22 mouse cellular contexts compared by ENCODE assay signal in the genomic region with DNA sequence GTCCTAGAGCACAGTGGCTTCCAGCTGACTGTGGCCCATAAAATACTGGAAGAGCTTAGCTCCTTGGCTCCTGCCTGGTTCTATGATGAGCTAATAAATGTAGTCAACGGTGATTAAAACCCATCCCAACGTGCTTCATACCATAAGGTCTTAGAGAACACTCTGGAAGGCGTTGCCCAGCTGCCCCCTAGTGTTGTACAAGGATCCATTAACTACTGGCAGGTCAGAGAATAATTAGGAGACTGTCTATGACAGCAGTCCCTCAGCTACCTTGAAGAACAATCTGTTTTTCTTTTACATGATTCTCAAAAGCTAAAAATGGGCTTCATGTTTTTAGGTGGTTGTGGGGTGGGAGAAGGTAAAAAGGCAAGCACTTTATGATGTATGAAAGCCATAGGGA.
DNase-seq lines count a peak whose midpoint lies in the region; ATAC-seq and TF ChIP-seq lines count a peak whose summit lies in the region.
"Had no signal": no experiment of that assay in that cellular context is flagged by ENCODE, and none has a peak within 500 bp of the region (broad histone marks: within the 10 kb centered on the region; RNA-seq: fewer than 3 reads in every experiment).

No protein-coding gene starts in this region.

- H3K4me2 ChIP-seq in limb, embryonic 14.5 days (replicated peaks; ENCODE audit: low read depth, low read length, severe bottlenecking), result no peak overlapping the region
- H3K4me2 ChIP-seq in midbrain, postnatal 0 days (ENCODE audit: low read depth, low read length, poor library complexity, severe bottlenecking), result no peak overlapping the region
- H3K4me2 ChIP-seq in kidney, embryonic 14.5 days (replicated peaks; ENCODE audit: low read depth, low read length), result no peak overlapping the region
- H3K4me2 ChIP-seq: embryonic facial prominence, embryonic 12.5 days; forebrain, embryonic 15.5 days; hindbrain, embryonic 13.5 days had no signal

- 36% methylated on average over 3 of the region's 3 CpGs for WGBS in limb, embryonic 14.5 days
- 74% methylated on average over 3 of the region's 3 CpGs for WGBS in limb, embryonic 10.5 days
- 66% methylated on average over 3 of the region's 3 CpGs for WGBS in midbrain, postnatal 0 days
- WGBS in midbrain, embryonic 10.5 days, result 71% methylated on average over 3 of the region's 3 CpGs
- WGBS in kidney, embryonic 14.5 days, result 67% methylated on average over 3 of the region's 3 CpGs

- no peaks in the 10 kb centered on the region for H3K36me3 ChIP-seq in limb, embryonic 14.5 days (ENCODE audit: control insufficient read depth, insufficient read depth, low read length)
- H3K36me3 ChIP-seq in limb, embryonic 10.5 days, result no peaks in the 10 kb centered on the region
- peaks cover 8% of the 10 kb centered on the region; the same call in 1 of the 2 replicates for H3K36me3 ChIP-seq in midbrain, postnatal 0 days (ENCODE audit: insufficient read depth, low read length)
- H3K36me3 ChIP-seq in midbrain, embryonic 10.5 days, result no peaks in the 10 kb centered on the region
- no peaks in the 10 kb centered on the region for H3K36me3 ChIP-seq in MEL (ENCODE audit: control insufficient read depth in 1 of 2, insufficient read depth in 2 of 2, low read length in 2 of 2)
- H3K36me3 ChIP-seq in kidney, embryonic 14.5 days (ENCODE audit: control insufficient read depth, insufficient read depth, low read length), result no peaks in the 10 kb centered on the region
- H3K36me3 ChIP-seq: embryonic facial prominence, embryonic 12.5 days; forebrain, embryonic 15.5 days; heart, embryonic 10.5 days; hindbrain, embryonic 13.5 days had no signal

- no peak for TF ChIP-seq POLR2A in limb, embryonic 14.5 days (IDR thresholded peaks at IDR 0.05; ENCODE audit: borderline replicate concordance, extremely low read depth, insufficient read depth, insufficient read length)
- no peak for TF ChIP-seq POLR2A in MEL (IDR thresholded peaks at IDR 0.05; ENCODE audit: control insufficient read depth in 1 of 2, insufficient read depth in 1 of 2, low read depth in 1 of 2, low read length in 2 of 2, poor library complexity in 1 of 2)

- TF ChIP-seq RAD21 in MEL (IDR thresholded peaks at IDR 0.05; ENCODE audit: low read depth, low read length), result peak; percentile 25

- H3K9me3 ChIP-seq in limb, embryonic 14.5 days (ENCODE audit: control insufficient read depth, low read length), result no peaks in the 10 kb centered on the region
- H3K9me3 ChIP-seq in limb, embryonic 10.5 days (replicated peaks), result no peaks in the 10 kb centered on the region
- no peaks in the 10 kb centered on the region for H3K9me3 ChIP-seq in midbrain, postnatal 0 days (ENCODE audit: low read length)
- no peaks in the 10 kb centered on the region for H3K9me3 ChIP-seq in midbrain, embryonic 10.5 days (replicated peaks)
- no peaks in the 10 kb centered on the region for H3K9me3 ChIP-seq in MEL (replicated peaks; ENCODE audit: insufficient read depth, low read length)
- no peaks in the 10 kb centered on the region for H3K9me3 ChIP-seq in kidney, embryonic 14.5 days (ENCODE audit: control insufficient read depth, low read length)
- H3K9me3 ChIP-seq: embryonic facial prominence, embryonic 12.5 days; forebrain, embryonic 15.5 days; heart, embryonic 10.5 days; hindbrain, embryonic 13.5 days had no signal

- no peaks in the 10 kb centered on the region for H3K27me3 ChIP-seq in limb, embryonic 14.5 days (ENCODE audit: control insufficient read depth, insufficient read depth, low read length)
- H3K27me3 ChIP-seq in limb, embryonic 10.5 days (ENCODE audit: low read depth, poor library complexity, severe bottlenecking), result 0 out of 2 replicates have a peak, but pooled peaks cover 5% of the 10 kb centered on the region
- no peaks in the 10 kb centered on the region for H3K27me3 ChIP-seq in midbrain, postnatal 0 days (ENCODE audit: insufficient read depth, low read length)
- H3K27me3 ChIP-seq in midbrain, embryonic 10.5 days (ENCODE audit: low read depth, poor library complexity, severe bottlenecking), result no peaks in the 10 kb centered on the region
- H3K27me3 ChIP-seq in MEL (ENCODE audit: control insufficient read depth in 1 of 2, insufficient read depth in 2 of 2, low read length in 2 of 2), result peaks cover 0 to 3% of the 10 kb centered on the region in 2 experiments; a peak in 2 of 4 replicates
- H3K27me3 ChIP-seq in kidney, embryonic 14.5 days (ENCODE audit: control insufficient read depth, insufficient read depth, low read length), result no peaks in the 10 kb centered on the region
- H3K27me3 ChIP-seq: forebrain, embryonic 15.5 days; hindbrain, embryonic 13.5 days had no signal

- peak; percentile 30 for TF ChIP-seq CTCF in midbrain, postnatal 0 days (IDR thresholded peaks at IDR 0.05)
- TF ChIP-seq CTCF in MEL (IDR thresholded peaks at IDR 0.05 in 2 of 3, conservative IDR thresholded peaks at IDR 0.05 in 1 of 3; ENCODE audit: control insufficient read depth in 1 of 3, insufficient read depth in 1 of 3, low read depth in 2 of 3, low read length in 3 of 3, poor library complexity in 1 of 3, severe bottlenecking in 1 of 3), result peak in 2 of 3 experiments; percentile 3 to 29; a peak in 2 of 6 replicates

- TF ChIP-seq EP300 in MEL (IDR thresholded peaks at IDR 0.05; ENCODE audit: low read depth in 1 of 2, low read length in 2 of 2), result no peak

- peak; percentile 41; the same call in 1 of the 2 replicates for ATAC-seq in limb, embryonic 14.5 days (ENCODE audit: low FRiP score, low read depth)
- no peak for ATAC-seq in midbrain, postnatal 0 days (ENCODE audit: low FRiP score)
- no peak for ATAC-seq in kidney, embryonic 14.5 days (ENCODE audit: low FRiP score, low TSS enrichment)
- ATAC-seq: activated CD4-positive, CD25-positive, alpha-beta regulatory T cell, adult 4 months; CD4-positive, CD25-positive, alpha-beta regulatory T cell, adult 4 months; forebrain, embryonic 15.5 days; Patski had no signal

- no peak overlapping the region for H3K4me3 ChIP-seq in limb, embryonic 14.5 days (replicated peaks; ENCODE audit: low read length)
- no peak overlapping the region for H3K4me3 ChIP-seq in limb, embryonic 10.5 days
- H3K4me3 ChIP-seq in midbrain, postnatal 0 days (ENCODE audit: low read depth, low read length), result no peak overlapping the region
- H3K4me3 ChIP-seq in midbrain, embryonic 10.5 days, result no peak overlapping the region
- H3K4me3 ChIP-seq in MEL (ENCODE audit: control insufficient read depth in 1 of 2, insufficient read depth in 1 of 2, low read depth in 2 of 2, low read length in 2 of 2), result no peak overlapping the region
- no peak overlapping the region for H3K4me3 ChIP-seq in kidney, embryonic 14.5 days (ENCODE audit: low read length)
- H3K4me3 ChIP-seq: embryonic facial prominence, embryonic 12.5 days; forebrain, embryonic 15.5 days; heart, embryonic 10.5 days; hindbrain, embryonic 13.5 days had no signal

- H3K27ac ChIP-seq in limb, embryonic 14.5 days (replicated peaks; ENCODE audit: low read depth, low read length), result no peak overlapping the region
- no peak overlapping the region for H3K27ac ChIP-seq in limb, embryonic 10.5 days
- H3K27ac ChIP-seq in midbrain, postnatal 0 days (ENCODE audit: low read depth, low read length), result no peak overlapping the region
- H3K27ac ChIP-seq in midbrain, embryonic 10.5 days (replicated peaks), result no peak overlapping the region
- no peak overlapping the region for H3K27ac ChIP-seq in MEL (ENCODE audit: control insufficient read depth, low read depth, low read length)
- no peak overlapping the region for H3K27ac ChIP-seq in kidney, embryonic 14.5 days (ENCODE audit: low read depth, low read length)
- H3K27ac ChIP-seq: embryonic facial prominence, embryonic 12.5 days; forebrain, embryonic 15.5 days; heart, embryonic 10.5 days; hindbrain, embryonic 13.5 days had no signal

- H3K4me1 ChIP-seq in limb, embryonic 14.5 days (ENCODE audit: control insufficient read depth, insufficient read depth, low read length), result peaks cover 11% of the 10 kb centered on the region; the same call in 1 of the 2 replicates
- 0 out of 2 replicates have a peak, but pooled peaks cover 8% of the 10 kb centered on the region for H3K4me1 ChIP-seq in limb, embryonic 10.5 days
- H3K4me1 ChIP-seq in midbrain, postnatal 0 days (ENCODE audit: insufficient read depth, low read length), result no peaks in the 10 kb centered on the region
- 0 out of 2 replicates have a peak, but pooled peaks cover 7% of the 10 kb centered on the region for H3K4me1 ChIP-seq in midbrain, embryonic 10.5 days
- H3K4me1 ChIP-seq in MEL (ENCODE audit: control insufficient read depth in 1 of 2, insufficient read depth in 2 of 2, low read length in 2 of 2), result no peaks in the 10 kb centered on the region
- peaks cover 7% of the 10 kb centered on the region for H3K4me1 ChIP-seq in kidney, embryonic 14.5 days (ENCODE audit: control insufficient read depth, insufficient read depth, low read length)

- DNase-seq in limb, embryonic 14.5 days (ENCODE audit: low spot score), result no peak
- no peak for DNase-seq in limb, embryonic 10.5 days (ENCODE audit: low spot score)
- DNase-seq in midbrain, postnatal 0 days (ENCODE audit: low spot score), result no peak
- no peak for DNase-seq in midbrain, embryonic 10.5 days (ENCODE audit: low spot score)
- DNase-seq in MEL (ENCODE audit: low read depth, low spot score), result no peak
- no peak for DNase-seq in right cerebral cortex, postnatal 14 days
- DNase-seq: adrenal gland, postnatal 14 days; B cell, adult 2 months; cerebellum, adult 11-12 months; cerebellum, adult 9-10 months; cerebellum, postnatal 25 days; gastrocnemius, postnatal 36 days; heart, adult 18-20 months; heart, postnatal 10 days had no signal

- no peaks in the 10 kb centered on the region for H3K79me2 ChIP-seq in MEL (ENCODE audit: control insufficient read depth, insufficient read depth, low read length, poor library complexity)

- no peak overlapping the region for H3K9ac ChIP-seq in limb, embryonic 14.5 days (ENCODE audit: low read depth, low read length, severe bottlenecking)
- no peak overlapping the region for H3K9ac ChIP-seq in midbrain, postnatal 0 days (replicated peaks; ENCODE audit: low read length, poor library complexity, severe bottlenecking)
- no peak overlapping the region for H3K9ac ChIP-seq in MEL (ENCODE audit: control insufficient read depth, low read depth, low read length, poor library complexity, severe bottlenecking)
- H3K9ac ChIP-seq in kidney, embryonic 14.5 days (ENCODE audit: low read depth, low read length), result no peak overlapping the region
- H3K9ac ChIP-seq: embryonic facial prominence, embryonic 12.5 days; forebrain, embryonic 15.5 days; hindbrain, embryonic 13.5 days had no signal

TF ChIP-seq in MEL, 35 proteins besides CTCF, POLR2A, EP300 and RAD21:
- TF ChIP-seq SMC3 (IDR thresholded peaks at IDR 0.05; ENCODE audit: low read depth, low read length) (0 out of 2 replicates have a peak, but pooled peaks have one; percentile 28), GATA1 (IDR thresholded peaks at IDR 0.05; ENCODE audit: low read depth, low read length) (no peak), ZC3H11A (IDR thresholded peaks at IDR 0.05; ENCODE audit: low read depth, low read length) (no peak), UBTF (IDR thresholded peaks at IDR 0.05; ENCODE audit: borderline replicate concordance, insufficient read depth, low read depth, low read length) (no peak), ETS1 (IDR thresholded peaks at IDR 0.05; ENCODE audit: low read depth, low read length) (no peak), BHLHE40 (IDR thresholded peaks at IDR 0.05; ENCODE audit: borderline replicate concordance, low read depth, low read length) (no peak)
